Mouse (Mus musculus): ENCODE measurements around the gene Smarcc2. TPM values are rescaled to one million over a fixed set of nuclear protein-coding genes. Genes with fewer than 3 reads are reported as not detected.

Gene Smarcc2
- polyA plus RNA-seq, 1 experiment = 81.3 TPM

GRCm38 (mm10) chr10:128457676-128458075 is 1.4 kb upstream of the Smarcc2 start:
- H3K27me3 ChIP-seq (replicated peaks; ENCODE audit: control insufficient read depth, insufficient read depth, low read length) = no peaks in the 10 kb centered on the region
- H3K27ac ChIP-seq (ENCODE audit: insufficient read depth, low read depth, low read length) = peak overlapping the region; percentile 15
- TF ChIP-seq CTCF (conservative IDR thresholded peaks at IDR 0.05; ENCODE audit: insufficient read depth, insufficient read length, low read depth, low read length) (no peak), POLR2A (IDR thresholded peaks at IDR 0.05; ENCODE audit: low read depth, low read length) (no peak)
- no peak overlapping the region for H3K4me3 ChIP-seq (ENCODE audit: insufficient read depth, low read depth, low read length)
- H3K4me1 ChIP-seq (ENCODE audit: control insufficient read depth, insufficient read depth, low read length) = peaks cover 10% of the 10 kb centered on the region
- 53% methylated on average over 6 of the region's 6 CpGs for WGBS
- no peaks in the 10 kb centered on the region for H3K36me3 ChIP-seq (ENCODE audit: control insufficient read depth, insufficient read depth, low read length)
- DNase-seq = peak; percentile 54

DNA sequence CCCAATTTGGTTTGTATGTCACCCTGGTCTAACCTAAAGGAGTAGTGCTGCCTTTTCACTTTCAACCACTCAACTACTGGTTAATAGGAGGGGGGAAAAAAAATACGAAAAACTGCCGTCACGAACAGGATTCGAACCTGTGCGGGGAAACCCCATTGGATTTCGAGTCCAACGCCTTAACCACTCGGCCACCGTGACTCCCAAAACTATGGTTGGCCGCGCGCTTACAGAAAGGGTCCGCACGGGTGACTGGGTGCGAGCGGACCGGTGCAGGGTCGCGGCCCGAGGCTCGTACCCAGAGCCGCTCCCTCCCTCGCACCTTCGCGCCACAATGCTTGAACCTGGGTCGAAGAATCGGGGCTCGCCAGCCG is 715 bp upstream of the Smarcc2 start:
- Histone ChIP-seq H3K27ac (ENCODE audit: insufficient read depth, low read depth, low read length) (peak overlapping the region; percentile 74), H3K36me3 (ENCODE audit: control insufficient read depth, insufficient read depth, low read length) (no peaks in the 10 kb centered on the region; the same call in 1 of the 2 replicates), H3K4me1 (ENCODE audit: control insufficient read depth, insufficient read depth, low read length) (peaks cover 10% of the 10 kb centered on the region), H3K4me3 (ENCODE audit: insufficient read depth, low read depth, low read length) (peak overlapping the region; percentile 75), H3K27me3 (replicated peaks; ENCODE audit: control insufficient read depth, insufficient read depth, low read length) (no peaks in the 10 kb centered on the region)
- DNase-seq = peak; percentile 90
- TF ChIP-seq POLR2A (IDR thresholded peaks at IDR 0.05; ENCODE audit: low read depth, low read length) = no peak
- TF ChIP-seq CTCF (conservative IDR thresholded peaks at IDR 0.05; ENCODE audit: insufficient read depth, insufficient read length, low read depth, low read length) = no peak
- under 1% methylated on average over 29 of the region's 29 CpGs for WGBS

GRCm38 (mm10) chr10:128459409-128460269 is 591 bp downstream of the Smarcc2 start:
- no peaks in the 10 kb centered on the region for H3K27me3 ChIP-seq (replicated peaks; ENCODE audit: control insufficient read depth, insufficient read depth, low read length)
- DNase-seq = peak; percentile 43
- peak overlapping the region; percentile 82 for H3K27ac ChIP-seq (ENCODE audit: insufficient read depth, low read depth, low read length)
- peak overlapping the region; percentile 60 for H3K4me3 ChIP-seq (ENCODE audit: insufficient read depth, low read depth, low read length)
- H3K4me1 ChIP-seq (ENCODE audit: control insufficient read depth, insufficient read depth, low read length) = peaks cover 10% of the 10 kb centered on the region
- WGBS = under 1% methylated on average over 48 of the region's 67 CpGs
- peaks cover 6% of the 10 kb centered on the region; the same call in 1 of the 2 replicates for H3K36me3 ChIP-seq (ENCODE audit: control insufficient read depth, insufficient read depth, low read length)
- TF ChIP-seq POLR2A (IDR thresholded peaks at IDR 0.05; ENCODE audit: low read depth, low read length) = peak; percentile 14
- no peak for TF ChIP-seq CTCF (conservative IDR thresholded peaks at IDR 0.05; ENCODE audit: insufficient read depth, insufficient read length, low read depth, low read length)

DNA sequence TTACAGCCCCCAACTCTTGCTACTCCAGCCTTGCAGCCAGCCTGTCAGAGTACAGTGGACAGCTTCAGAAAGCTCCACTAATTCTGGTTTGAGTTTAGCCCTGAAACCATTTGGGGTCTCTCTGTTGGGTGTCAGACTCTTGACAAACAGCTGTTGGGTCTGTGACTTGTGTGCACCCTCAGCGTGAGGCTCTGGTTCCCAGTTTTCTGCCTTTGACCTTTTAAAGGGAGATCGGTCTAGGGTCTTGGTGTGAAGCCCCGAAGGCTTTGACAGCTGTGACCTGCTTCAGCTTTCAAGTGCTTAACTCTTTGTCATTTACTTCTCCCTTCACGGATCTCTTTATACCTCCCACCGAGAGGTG is 1.2 kb downstream of the Smarcc2 start:
- no peak for DNase-seq
- Histone ChIP-seq H3K27ac (ENCODE audit: insufficient read depth, low read depth, low read length) (peak overlapping the region; percentile 33; the same call in 1 of the 2 replicates), H3K27me3 (replicated peaks; ENCODE audit: control insufficient read depth, insufficient read depth, low read length) (no peaks in the 10 kb centered on the region), H3K36me3 (ENCODE audit: control insufficient read depth, insufficient read depth, low read length) (peaks cover 7% of the 10 kb centered on the region), H3K4me1 (ENCODE audit: control insufficient read depth, insufficient read depth, low read length) (peaks cover 10% of the 10 kb centered on the region), H3K4me3 (ENCODE audit: insufficient read depth, low read depth, low read length) (peak overlapping the region; percentile 60)
- 5% methylated on average over 5 of the region's 5 CpGs for WGBS
- TF ChIP-seq CTCF (conservative IDR thresholded peaks at IDR 0.05; ENCODE audit: insufficient read depth, insufficient read length, low read depth, low read length) = no peak
- TF ChIP-seq POLR2A (IDR thresholded peaks at IDR 0.05; ENCODE audit: low read depth, low read length) = no peak

- no peak for TF ChIP-seq POLR2A (IDR thresholded peaks at IDR 0.05; ENCODE audit: low read depth, low read length)
- TF ChIP-seq CTCF (conservative IDR thresholded peaks at IDR 0.05; ENCODE audit: insufficient read depth, insufficient read length, low read depth, low read length) = no peak
- no peak for DNase-seq
- Histone ChIP-seq H3K27me3 (replicated peaks; ENCODE audit: control insufficient read depth, insufficient read depth, low read length) (no peaks in the 10 kb centered on the region), H3K4me1 (ENCODE audit: control insufficient read depth, insufficient read depth, low read length) (no peaks in the 10 kb centered on the region), H3K4me3 (ENCODE audit: insufficient read depth, low read depth, low read length) (no peak overlapping the region), H3K36me3 (ENCODE audit: control insufficient read depth, insufficient read depth, low read length) (no peaks in the 10 kb centered on the region; the same call in none of the 2 replicates), H3K27ac (ENCODE audit: insufficient read depth, low read depth, low read length) (no peak overlapping the region)
- WGBS = 88% methylated on average over 12 of the region's 12 CpGs
These were observed 15.3 kb downstream of the Smarcc2 start for GRCm38 (mm10) chr10:128474366-128474765.

GRCm38 (mm10) chr10:128486370-128486769 is 27.3 kb downstream of the Smarcc2 start:
- Histone ChIP-seq H3K4me3 (ENCODE audit: insufficient read depth, low read depth, low read length) (no peak overlapping the region), H3K4me1 (ENCODE audit: control insufficient read depth, insufficient read depth, low read length) (peaks cover 4% of the 10 kb centered on the region; the same call in 1 of the 2 replicates), H3K36me3 (ENCODE audit: control insufficient read depth, insufficient read depth, low read length) (peaks cover 10% of the 10 kb centered on the region), H3K27ac (ENCODE audit: insufficient read depth, low read depth, low read length) (no peak overlapping the region), H3K27me3 (replicated peaks; ENCODE audit: control insufficient read depth, insufficient read depth, low read length) (no peaks in the 10 kb centered on the region)
- WGBS = 80% methylated on average over 7 of the region's 7 CpGs
- TF ChIP-seq POLR2A (IDR thresholded peaks at IDR 0.05; ENCODE audit: low read depth, low read length) = no peak
- no peak for TF ChIP-seq CTCF (conservative IDR thresholded peaks at IDR 0.05; ENCODE audit: insufficient read depth, insufficient read length, low read depth, low read length)
- DNase-seq = no peak

Measured in kidney, adult 2 months (tissue).